Mouse (Mus musculus) midbrain, embryonic 16.5 days (tissue): Measurements from ENCODE around the gene Ulbp1. TPM values are rescaled to one million over a fixed set of nuclear protein-coding genes. Genes with fewer than 3 reads are reported as not detected.

Experiments
- ATAC-seq: fragments of 200-750 bp; cut with Nextera tagmentation; 2 replicates; pipeline ENCODE4 v1.8.0; 2017; ENCODE audit warnings: moderate TSS enrichment
- H3K27ac ChIP-seq: fragments of 300-500 bp; sonication (generic); 2 replicates; pipeline ENCODE4 v1.5.1; 2014; ENCODE audit warnings: mild to moderate bottlenecking, low read length, mixed read lengths
- H3K27me3 ChIP-seq: fragments of 300-500 bp; sonication (generic); 2 replicates; pipeline ENCODE4 v1.6.1; 2014; ENCODE audit warnings: low read depth, low read length, mixed read lengths; ENCODE audit not compliant: control insufficient read depth, insufficient read depth
- H3K36me3 ChIP-seq: fragments of 300-500 bp; sonication (generic); 2 replicates; pipeline ENCODE4 v1.6.1; 2014; ENCODE audit warnings: mild to moderate bottlenecking, low read length, moderate library complexity, mixed read lengths; ENCODE audit not compliant: control insufficient read depth, insufficient read depth
- H3K4me1 ChIP-seq: fragments of 300-500 bp; sonication (generic); 2 replicates; pipeline ENCODE4 v1.6.1; 2014; ENCODE audit warnings: mild to moderate bottlenecking, low read length, mixed read lengths; ENCODE audit not compliant: control insufficient read depth, insufficient read depth
- H3K4me2 ChIP-seq: fragments of 300-500 bp; sonication (generic); 2 replicates; pipeline ENCODE4 v1.6.1; 2014; ENCODE audit warnings: mild to moderate bottlenecking, low read length, mixed read lengths
- H3K4me3 ChIP-seq: fragments of 300-500 bp; sonication (generic); 2 replicates; pipeline ENCODE4 v1.5.1; 2014; ENCODE audit warnings: low read depth, mild to moderate bottlenecking, low read length, moderate library complexity, mixed read lengths
- H3K9ac ChIP-seq: fragments of 300-500 bp; sonication (generic); 2 replicates; pipeline ENCODE4 v1.6.1; 2014; ENCODE audit warnings: low read depth, low read length, mixed read lengths
- H3K9me3 ChIP-seq: fragments of 300-500 bp; sonication (generic); replicated peaks from 2 replicates; pipeline ENCODE4 v1.6.1; 2014; ENCODE audit warnings: mild to moderate bottlenecking, low read length, mixed read lengths; ENCODE audit not compliant: control insufficient read depth, poor library complexity, severe bottlenecking
- WGBS: fragments of 180-500 bp; shearing (Covaris S2); extraction: QIAGEN DNeasy Blood & Tissue Kit; methylation state at CpG from one replicate; pipeline ENCODE4 v1.1.7; 2014; 5-methylcytosine and 5-hydroxymethylcytosine counted together
- polyA plus RNA-seq: library from polyadenylated mRNA; unstranded; fragments of >200 nt; fragmentation: Nextera tagmentation; extraction: Ambion mirVana; gene quantifications from 2 replicates; pipeline ENCODE4 v1.2.1, GENCODE M21; 2015

The Ulbp1 gene
- polyA plus RNA-seq, 1 experiment from 2014 or later: 0.78 TPM

- ATAC-seq: no peak
- no peaks in the 10 kb centered on the region for H3K27me3 ChIP-seq
- WGBS: 77% methylated on average over 2 of the region's 2 CpGs
- no peak overlapping the region for H3K4me2 ChIP-seq
- H3K4me1 ChIP-seq: no peaks in the 10 kb centered on the region
- H3K27ac ChIP-seq: no peak overlapping the region
- H3K9me3 ChIP-seq: no peaks in the 10 kb centered on the region
- no peaks in the 10 kb centered on the region for H3K36me3 ChIP-seq
- no peak overlapping the region for H3K9ac ChIP-seq
- H3K4me3 ChIP-seq: no peak overlapping the region
Measured at GRCm38 (mm10) chr10:7438928-7439327, 34.5 kb downstream of the Ulbp1 start.

GRCm38 (mm10) chr10:7393143-7394035 lies 80.0 kb downstream of the Ulbp1 start:
- no peaks in the 10 kb centered on the region for H3K9me3 ChIP-seq
- H3K27me3 ChIP-seq: peaks cover 17% of the 10 kb centered on the region
- peaks cover 19% of the 10 kb centered on the region for H3K4me1 ChIP-seq
- peak overlapping the region; percentile 77 for H3K4me2 ChIP-seq
- no peak overlapping the region for H3K9ac ChIP-seq
- ATAC-seq: no peak
- whole genome bisulfite sequencing: 7% methylated on average over 54 of the region's 55 CpGs
- H3K4me3 ChIP-seq: peak overlapping the region; percentile 47
- H3K36me3 ChIP-seq: no peaks in the 10 kb centered on the region
- no peak overlapping the region for H3K27ac ChIP-seq

GRCm38 (mm10) chr10:7391935-7392930 lies 81.2 kb downstream of the Ulbp1 start:
- peak overlapping the region; percentile 47 for H3K4me3 ChIP-seq
- H3K36me3 ChIP-seq: no peaks in the 10 kb centered on the region
- peak; percentile 47 for ATAC-seq
- H3K27ac ChIP-seq: no peak overlapping the region
- H3K4me2 ChIP-seq: peak overlapping the region; percentile 77
- H3K9ac ChIP-seq: peak overlapping the region; percentile 44
- WGBS: under 1% methylated on average over 67 of the region's 73 CpGs
- peaks cover 17% of the 10 kb centered on the region for H3K27me3 ChIP-seq
- H3K9me3 ChIP-seq: no peaks in the 10 kb centered on the region
- peaks cover 19% of the 10 kb centered on the region for H3K4me1 ChIP-seq

- WGBS: under 1% methylated on average over 15 of the region's 20 CpGs
- H3K36me3 ChIP-seq: no peaks in the 10 kb centered on the region
- H3K27ac ChIP-seq: no peak overlapping the region
- H3K9me3 ChIP-seq: no peaks in the 10 kb centered on the region
- H3K27me3 ChIP-seq: peaks cover 17% of the 10 kb centered on the region
- H3K9ac ChIP-seq: peak overlapping the region; percentile 38
- peak overlapping the region; percentile 47 for H3K4me3 ChIP-seq
- ATAC-seq: peak; percentile 40
- H3K4me2 ChIP-seq: peak overlapping the region; percentile 77
- H3K4me1 ChIP-seq: peaks cover 19% of the 10 kb centered on the region
Measured at GRCm38 (mm10) chr10:7391561-7391934, 81.9 kb downstream of the Ulbp1 start.

GRCm38 (mm10) chr10:7391108-7391507 lies 82.3 kb downstream of the Ulbp1 start:
- ATAC-seq: peak; percentile 74
- Histone ChIP-seq H3K9me3 (no peaks in the 10 kb centered on the region), H3K4me2 (peak overlapping the region; percentile 77), H3K27me3 (peaks cover 17% of the 10 kb centered on the region), H3K36me3 (no peaks in the 10 kb centered on the region), H3K27ac (no peak overlapping the region), H3K4me3 (peak overlapping the region; percentile 47), H3K4me1 (peaks cover 19% of the 10 kb centered on the region), H3K9ac (peak overlapping the region; percentile 47; the same call in 1 of the 2 replicates)
- WGBS: 1% methylated on average over 31 of the region's 31 CpGs

Other genes with a start within 250 kb of the Ulbp1 start
- 37.1 and 37.6 TPM in 2 replicates for gene Lrp11, start 116.2 kb upstream of the Ulbp1 start, polyA plus RNA-seq
- 26.8 and 33.1 TPM in 2 replicates for gene Nup43, start 193.9 kb upstream of the Ulbp1 start, polyA plus RNA-seq
- gene Pcmt1, start 207.5 kb upstream of the Ulbp1 start, polyA plus RNA-seq: 164 and 177 TPM in 2 replicates
- 10.6 and 11.5 TPM in 2 replicates for gene Lats1, start 207.6 kb upstream of the Ulbp1 start, polyA plus RNA-seq